Mouse (Mus musculus) liver, embryonic 13.5 days (tissue): ENCODE results near the gene Snd1. TPM values are rescaled to one million over a fixed set of nuclear protein-coding genes. Genes with fewer than 3 reads are reported as not detected.

Source experiments
- ATAC-seq: fragments of 200-750 bp; cut with Nextera tagmentation; 2 replicates; pipeline ENCODE4 v1.8.0; 2017; ENCODE audit warnings: low read depth, mild to moderate bottlenecking, moderate number of reproducible peaks, moderate library complexity
- DNase-seq: peaks from one replicate; pipeline ENCODE4 v3.0.0; 2022
- H3K27ac ChIP-seq: fragments of 300-500 bp; sonication (generic); 2 replicates; pipeline ENCODE4 v1.5.1; 2015; ENCODE audit warnings: moderate library complexity, mild to moderate bottlenecking, inconsistent platforms
- H3K27me3 ChIP-seq: fragments of 300-500 bp; sonication (generic); 2 replicates; pipeline ENCODE4 v1.6.1; 2015; ENCODE audit warnings: mild to moderate bottlenecking, inconsistent platforms
- H3K36me3 ChIP-seq: fragments of 300-500 bp; sonication (generic); 2 replicates; pipeline ENCODE4 v1.6.1; 2015; ENCODE audit warnings: mild to moderate bottlenecking, inconsistent platforms
- H3K4me1 ChIP-seq: fragments of 300-500 bp; sonication (generic); replicated peaks from 2 replicates; pipeline ENCODE4 v1.6.1; 2015; ENCODE audit warnings: inconsistent platforms
- H3K4me2 ChIP-seq: fragments of 300-500 bp; sonication (generic); 2 replicates; pipeline ENCODE4 v1.6.1; 2015; ENCODE audit warnings: inconsistent platforms, mild to moderate bottlenecking, moderate library complexity
- H3K4me3 ChIP-seq: fragments of 300-500 bp; sonication (generic); replicated peaks from 2 replicates; pipeline ENCODE4 v1.5.1; 2015; ENCODE audit warnings: mild to moderate bottlenecking, inconsistent platforms
- H3K9ac ChIP-seq: fragments of 300-500 bp; sonication (generic); 2 replicates; pipeline ENCODE4 v1.6.1; 2015; ENCODE audit warnings: mild to moderate bottlenecking, inconsistent platforms
- H3K9me3 ChIP-seq: fragments of 300-500 bp; sonication (generic); replicated peaks from 2 replicates; pipeline ENCODE4 v1.6.1; 2016; ENCODE audit warnings: inconsistent platforms
- WGBS: fragments of 180-500 bp; shearing (Covaris S2); methylation state at CpG from one replicate; pipeline ENCODE4 v1.1.7; 2015; ENCODE audit not compliant: insufficient replicate concordance; 5-methylcytosine and 5-hydroxymethylcytosine counted together
- polyA plus RNA-seq: library from polyadenylated mRNA; unstranded; fragments of >200 nt; fragmentation: Nextera tagmentation; extraction: Ambion mirVana; gene quantifications from 2 replicates; pipeline ENCODE4 v1.2.1, GENCODE M21; 2015

Snd1 gene
- polyA plus RNA-seq, 1 experiment from 2014 or later: 55.2 TPM

- H3K9ac ChIP-seq: no peak overlapping the region
- no peak overlapping the region for H3K27ac ChIP-seq
- no peak overlapping the region for H3K4me2 ChIP-seq
- H3K27me3 ChIP-seq: no peaks in the 10 kb centered on the region
- no peaks in the 10 kb centered on the region for H3K9me3 ChIP-seq
- ATAC-seq (no peak), DNase-seq (no peak)
- no peak overlapping the region for H3K4me3 ChIP-seq
- H3K36me3 ChIP-seq: no peaks in the 10 kb centered on the region
- H3K4me1 ChIP-seq: peaks cover 3% of the 10 kb centered on the region; the same call in 1 of the 2 replicates
- WGBS: 74% methylated on average over 9 of the region's 9 CpGs
Observed at GRCm38 (mm10) chr6:28813057-28813456, 338.1 kb downstream of the Snd1 start.

- Histone ChIP-seq H3K4me1 (peaks cover 3% of the 10 kb centered on the region; the same call in 1 of the 2 replicates), H3K9me3 (no peaks in the 10 kb centered on the region), H3K4me3 (no peak overlapping the region), H3K36me3 (no peaks in the 10 kb centered on the region), H3K9ac (no peak overlapping the region), H3K4me2 (no peak overlapping the region), H3K27me3 (no peaks in the 10 kb centered on the region), H3K27ac (no peak overlapping the region)
- 60% methylated on average over 2 of the region's 2 CpGs for WGBS
- ATAC-seq (no peak), DNase-seq (no peak)
Observed at GRCm38 (mm10) chr6:28814895-28815294, 340.0 kb downstream of the Snd1 start.

GRCm38 (mm10) chr6:28817039-28817438 lies 342.1 kb downstream of the Snd1 start:
- Histone ChIP-seq H3K9me3 (no peaks in the 10 kb centered on the region), H3K36me3 (peaks cover 7% of the 10 kb centered on the region), H3K27ac (no peak overlapping the region), H3K4me1 (peaks cover under 1% of the 10 kb centered on the region; the same call in 1 of the 2 replicates), H3K27me3 (no peaks in the 10 kb centered on the region), H3K9ac (no peak overlapping the region), H3K4me3 (no peak overlapping the region), H3K4me2 (no peak overlapping the region)
- ATAC-seq: no peak
- no peak for DNase-seq
- 77% methylated on average over 9 of the region's 9 CpGs for WGBS

GRCm38 (mm10) chr6:28819509-28820358 lies 344.8 kb downstream of the Snd1 start:
- DNase-seq: no peak
- ATAC-seq: no peak
- no peaks in the 10 kb centered on the region for H3K4me1 ChIP-seq
- H3K4me3 ChIP-seq: no peak overlapping the region
- no peaks in the 10 kb centered on the region for H3K9me3 ChIP-seq
- H3K4me2 ChIP-seq: no peak overlapping the region
- H3K27ac ChIP-seq: no peak overlapping the region
- 81% methylated on average over 13 of the region's 13 CpGs for WGBS
- H3K9ac ChIP-seq: no peak overlapping the region
- H3K36me3 ChIP-seq: peaks cover 7% of the 10 kb centered on the region
- no peaks in the 10 kb centered on the region for H3K27me3 ChIP-seq

DNA sequence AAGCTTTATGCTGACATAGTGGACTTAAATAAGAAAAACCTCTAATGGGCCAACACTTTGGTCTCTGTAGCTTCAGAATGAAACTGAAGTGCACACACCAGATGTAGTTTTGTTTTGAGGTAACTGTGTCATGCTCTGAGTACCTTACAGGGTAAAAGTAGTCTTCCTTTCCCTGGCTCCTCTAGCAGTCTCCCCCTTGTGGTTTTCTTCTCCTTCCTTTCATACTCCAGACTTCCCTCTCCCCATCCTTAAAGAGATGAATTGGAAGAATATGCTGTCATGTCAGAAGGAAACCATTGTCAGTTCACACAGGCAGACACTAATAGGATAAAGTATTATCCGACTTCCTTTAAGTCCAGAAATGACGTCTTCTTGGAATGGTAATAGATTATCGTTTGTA lies 347.4 kb downstream of the Snd1 start:
- H3K36me3 ChIP-seq: peaks cover 7% of the 10 kb centered on the region
- H3K27me3 ChIP-seq: no peaks in the 10 kb centered on the region
- 63% methylated on average over 3 of the region's 3 CpGs for WGBS
- no peak for DNase-seq
- no peak overlapping the region for H3K4me3 ChIP-seq
- no peak for ATAC-seq
- no peak overlapping the region for H3K4me2 ChIP-seq
- H3K9me3 ChIP-seq: no peaks in the 10 kb centered on the region
- H3K4me1 ChIP-seq: no peaks in the 10 kb centered on the region
- H3K27ac ChIP-seq: no peak overlapping the region
- no peak overlapping the region for H3K9ac ChIP-seq

DNA sequence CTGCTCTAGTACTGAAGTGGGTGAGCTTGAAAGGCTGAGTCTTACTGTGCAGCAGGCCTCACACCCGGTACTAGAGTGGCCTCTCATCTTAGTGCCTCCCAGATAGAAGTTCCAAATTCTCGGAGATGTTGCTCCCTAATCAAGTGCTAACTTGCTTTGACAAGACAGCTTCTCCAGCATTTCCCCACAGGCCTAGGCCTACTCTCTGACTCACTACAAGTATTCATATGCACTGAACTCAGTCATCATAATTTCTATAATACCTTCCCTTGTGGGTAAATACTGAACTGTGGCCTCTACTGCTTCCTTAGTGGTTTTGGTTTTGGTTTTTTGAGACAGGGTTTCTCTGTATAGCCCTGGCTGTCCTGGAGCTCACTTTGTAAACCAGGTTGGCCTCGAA lies 348.4 kb downstream of the Snd1 start:
- Histone ChIP-seq H3K36me3 (peaks cover 7% of the 10 kb centered on the region), H3K4me1 (no peaks in the 10 kb centered on the region), H3K4me3 (no peak overlapping the region), H3K27me3 (no peaks in the 10 kb centered on the region), H3K4me2 (no peak overlapping the region), H3K9me3 (no peaks in the 10 kb centered on the region), H3K9ac (no peak overlapping the region), H3K27ac (no peak overlapping the region)
- ATAC-seq (no peak), DNase-seq (no peak)
- WGBS: 72% methylated on average over 3 of the region's 3 CpGs

DNA sequence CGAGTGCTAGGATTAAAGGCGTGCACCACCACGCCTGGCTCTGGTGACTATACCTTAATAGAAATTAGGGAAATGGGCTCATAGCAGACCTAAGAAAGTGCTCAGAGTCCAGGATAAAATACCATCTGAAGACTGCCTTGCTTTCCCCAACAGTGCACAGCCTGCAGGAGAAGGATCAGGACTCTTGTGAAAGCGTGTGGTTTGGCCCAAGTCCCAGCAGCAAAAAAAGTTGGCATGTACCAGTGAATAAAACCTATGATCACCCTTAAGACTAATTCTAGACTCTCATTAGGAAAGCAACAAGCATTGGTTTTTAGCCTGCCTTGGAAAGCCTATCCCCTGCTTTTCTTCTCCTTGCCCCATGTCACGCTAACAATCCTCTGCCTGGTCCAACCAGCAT lies 348.9 kb downstream of the Snd1 start:
- DNase-seq (no peak), ATAC-seq (no peak)
- H3K4me2 ChIP-seq: no peak overlapping the region
- H3K9ac ChIP-seq: no peak overlapping the region
- H3K27me3 ChIP-seq: no peaks in the 10 kb centered on the region
- no peaks in the 10 kb centered on the region for H3K9me3 ChIP-seq
- H3K4me3 ChIP-seq: no peak overlapping the region
- H3K27ac ChIP-seq: no peak overlapping the region
- no peaks in the 10 kb centered on the region for H3K4me1 ChIP-seq
- 88% methylated on average over 5 of the region's 5 CpGs for WGBS
- peaks cover 7% of the 10 kb centered on the region for H3K36me3 ChIP-seq

DNA sequence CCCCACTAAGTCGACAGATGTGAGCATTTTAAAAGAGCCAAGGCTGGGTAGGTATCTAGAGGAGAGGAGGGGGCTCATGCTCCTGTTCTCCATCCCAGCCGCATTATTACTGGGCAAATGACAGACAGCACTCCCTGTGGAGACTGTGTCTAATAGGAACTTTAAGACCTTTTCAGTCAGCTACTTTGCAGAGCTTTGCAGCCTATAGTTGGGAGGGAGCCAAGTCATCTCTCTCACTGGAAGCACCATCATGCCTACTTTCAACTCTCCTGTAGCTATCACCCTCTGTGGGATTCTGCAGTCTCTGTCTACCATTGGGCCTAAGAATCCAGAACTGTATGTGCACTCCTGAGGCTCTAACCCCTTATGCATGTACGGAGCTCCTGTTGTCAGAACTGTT lies 351.0 kb downstream of the Snd1 start:
- Histone ChIP-seq H3K9ac (no peak overlapping the region), H3K4me3 (no peak overlapping the region), H3K4me1 (no peaks in the 10 kb centered on the region), H3K27ac (no peak overlapping the region), H3K4me2 (no peak overlapping the region), H3K36me3 (peaks cover 12% of the 10 kb centered on the region), H3K9me3 (no peaks in the 10 kb centered on the region), H3K27me3 (peaks cover 13% of the 10 kb centered on the region)
- ATAC-seq (no peak), DNase-seq (no peak)
- 84% methylated on average over 3 of the region's 3 CpGs for WGBS

DNA sequence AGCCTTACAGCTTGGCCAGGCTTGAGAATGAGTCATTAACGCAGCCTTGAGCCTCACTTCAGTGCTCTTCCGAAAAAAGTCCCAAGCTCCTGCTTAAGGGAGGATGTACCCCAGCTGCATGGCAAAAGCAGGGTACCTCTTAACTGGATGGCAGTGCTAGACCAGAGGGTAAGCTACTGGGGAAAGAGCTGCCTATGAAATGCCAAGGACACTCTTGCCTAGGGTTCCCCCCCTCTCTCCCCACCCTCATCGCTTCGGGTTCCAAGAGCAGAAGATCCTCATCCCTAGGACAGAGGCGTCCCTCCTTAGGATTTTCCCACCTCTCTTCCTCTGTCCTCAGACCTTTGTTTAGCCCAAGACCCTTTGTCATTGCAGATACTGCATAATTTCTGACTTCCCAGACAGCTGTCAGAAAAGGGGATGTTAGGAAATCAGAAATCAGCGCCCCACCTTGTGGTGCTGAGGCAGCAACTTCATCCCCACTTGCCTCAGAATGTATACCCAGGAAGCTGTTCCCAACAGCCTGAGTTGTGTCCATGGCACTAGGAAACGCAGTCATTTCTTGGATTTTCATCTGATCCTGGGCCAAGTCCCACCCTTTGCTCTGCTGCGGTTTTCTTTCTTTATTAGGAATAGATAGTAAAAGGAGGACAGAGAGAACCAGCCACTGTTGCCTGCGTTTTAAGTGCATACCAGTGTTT lies 351.9 kb downstream of the Snd1 start:
- DNase-seq: no peak
- no peak overlapping the region for H3K4me3 ChIP-seq
- peaks cover 22% of the 10 kb centered on the region for H3K27me3 ChIP-seq
- peaks cover 5% of the 10 kb centered on the region; the same call in 1 of the 2 replicates for H3K36me3 ChIP-seq
- H3K4me1 ChIP-seq: peaks cover 8% of the 10 kb centered on the region
- no peaks in the 10 kb centered on the region for H3K9me3 ChIP-seq
- no peak overlapping the region for H3K4me2 ChIP-seq
- ATAC-seq: no peak
- no peak overlapping the region for H3K27ac ChIP-seq
- 73% methylated on average over 9 of the region's 9 CpGs for WGBS
- H3K9ac ChIP-seq: no peak overlapping the region

- H3K27me3 ChIP-seq: peaks cover 30% of the 10 kb centered on the region
- no peak for ATAC-seq
- no peak overlapping the region for H3K4me2 ChIP-seq
- no peak overlapping the region for H3K9ac ChIP-seq
- peaks cover 5% of the 10 kb centered on the region; the same call in 1 of the 2 replicates for H3K36me3 ChIP-seq
- no peak for DNase-seq
- H3K4me3 ChIP-seq: no peak overlapping the region
- no peak overlapping the region for H3K27ac ChIP-seq
- no peaks in the 10 kb centered on the region for H3K9me3 ChIP-seq
- 60% methylated on average over 3 of the region's 3 CpGs for WGBS
- H3K4me1 ChIP-seq: peaks cover 15% of the 10 kb centered on the region
Observed at GRCm38 (mm10) chr6:28827565-28827964, 352.6 kb downstream of the Snd1 start.

DNA sequence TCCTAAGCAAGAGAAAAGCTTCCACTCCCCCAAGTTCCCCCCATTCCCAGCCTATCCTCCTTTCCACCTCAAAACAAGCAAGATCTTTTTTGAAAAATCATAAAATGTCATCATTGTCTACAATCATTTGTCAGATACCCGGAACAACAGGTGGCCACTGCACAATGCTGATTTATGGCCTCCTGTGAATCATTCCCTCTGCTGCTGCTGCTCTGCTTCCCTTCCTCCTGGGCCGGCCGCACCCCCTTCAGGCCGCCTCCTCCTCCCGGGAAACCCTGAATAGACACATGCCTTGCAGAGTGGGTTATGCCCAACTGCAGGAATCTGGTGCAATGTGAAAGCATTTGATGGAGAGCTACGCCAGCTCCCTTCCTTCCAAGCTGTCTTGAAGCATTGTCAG lies 353.7 kb downstream of the Snd1 start:
- H3K27me3 ChIP-seq: peaks cover 40% of the 10 kb centered on the region
- no peaks in the 10 kb centered on the region for H3K9me3 ChIP-seq
- H3K4me3 ChIP-seq: no peak overlapping the region
- H3K36me3 ChIP-seq: peaks cover 5% of the 10 kb centered on the region; the same call in 1 of the 2 replicates
- H3K27ac ChIP-seq: no peak overlapping the region
- DNase-seq (no peak), ATAC-seq (no peak)
- no peak overlapping the region for H3K9ac ChIP-seq
- WGBS: 67% methylated on average over 6 of the region's 6 CpGs
- no peak overlapping the region for H3K4me2 ChIP-seq
- peaks cover 25% of the 10 kb centered on the region for H3K4me1 ChIP-seq
